Comparison of ENCODE assay signal across 9 mouse cellular contexts in genomic region chr15:78610705-78611462, GRCm38 (mm10). TPM values are rescaled to one million over a fixed set of nuclear protein-coding genes. Genes with fewer than 3 reads are reported as not detected.
DNase-seq lines count a peak whose midpoint lies in the region; ATAC-seq and TF ChIP-seq lines count a peak whose summit lies in the region.
"Had no signal": no experiment of that assay in that cellular context is flagged by ENCODE, and none has a peak within 500 bp of the region (broad histone marks: within the 10 kb centered on the region; RNA-seq: fewer than 3 reads in every experiment).

No protein-coding gene starts in this region.

- WGBS in hindbrain, postnatal 0 days: 33% methylated on average over 12 of the region's 12 CpGs
- WGBS in midbrain, embryonic 13.5 days: 41% methylated on average over 12 of the region's 12 CpGs

- no peak for DNase-seq in frontal cortex, postnatal 25 days (ENCODE audit: low spot score in 2 of 2)
- peak; percentile 56 for DNase-seq in R1 (ENCODE audit: low read depth, low spot score)
- DNase-seq in hindbrain, postnatal 0 days (ENCODE audit: low spot score): peak; percentile 52
- DNase-seq in lung, postnatal 25 days (ENCODE audit: low spot score): no peak
- no peak for DNase-seq in spleen, postnatal 36 days (ENCODE audit: low spot score in 2 of 2)

- no peaks in the 10 kb centered on the region for H3K27me3 ChIP-seq in hindbrain, postnatal 0 days (ENCODE audit: insufficient read depth, low read length)
- H3K27me3 ChIP-seq in midbrain, embryonic 13.5 days: peaks cover 3% of the 10 kb centered on the region; the same call in 1 of the 2 replicates

- H3K9me3 ChIP-seq in hindbrain, postnatal 0 days (ENCODE audit: low read length): no peaks in the 10 kb centered on the region
- H3K9me3 ChIP-seq in midbrain, embryonic 13.5 days: no peaks in the 10 kb centered on the region

- H3K36me3 ChIP-seq in hindbrain, postnatal 0 days (ENCODE audit: insufficient read depth, low read length): no peaks in the 10 kb centered on the region
- no peaks in the 10 kb centered on the region for H3K36me3 ChIP-seq in midbrain, embryonic 13.5 days

- no peak overlapping the region for H3K27ac ChIP-seq in hindbrain, postnatal 0 days
- peak overlapping the region; percentile 47; the same call in 1 of the 2 replicates for H3K27ac ChIP-seq in midbrain, embryonic 13.5 days
- H3K27ac ChIP-seq: kidney, postnatal 0 days had no signal

- H3K4me2 ChIP-seq in hindbrain, postnatal 0 days (ENCODE audit: low read depth, low read length): no peak overlapping the region
- no peak overlapping the region for H3K4me2 ChIP-seq in midbrain, embryonic 13.5 days (replicated peaks)

- TF ChIP-seq CTCF in hindbrain, postnatal 0 days (IDR thresholded peaks at IDR 0.05; ENCODE audit: low read depth): no peak

- H3K4me1 ChIP-seq in hindbrain, postnatal 0 days (ENCODE audit: insufficient read depth, low read length): peaks cover 4% of the 10 kb centered on the region; the same call in 1 of the 2 replicates
- H3K4me1 ChIP-seq in midbrain, embryonic 13.5 days (replicated peaks): peaks cover 12% of the 10 kb centered on the region

- H3K4me3 ChIP-seq in hindbrain, postnatal 0 days (ENCODE audit: low read length): no peak overlapping the region
- no peak overlapping the region for H3K4me3 ChIP-seq in midbrain, embryonic 13.5 days (replicated peaks)

- peak; percentile 88 for ATAC-seq in frontal cortex, adult (ENCODE audit: low TSS enrichment)
- ATAC-seq in hindbrain, postnatal 0 days: peak; percentile 50; the same call in 1 of the 2 replicates
- peak; percentile 34; the same call in 1 of the 2 replicates for ATAC-seq in midbrain, embryonic 13.5 days
- ATAC-seq in erythroblast, adult 5-6 weeks (replicated peaks; ENCODE audit: low FRiP score, poor library complexity, severe bottlenecking): no peak

- H3K9ac ChIP-seq in hindbrain, postnatal 0 days (replicated peaks; ENCODE audit: low read length): no peak overlapping the region
- 0 out of 2 replicates have a peak overlapping the region, but pooled peaks have one; percentile 42 for H3K9ac ChIP-seq in midbrain, embryonic 13.5 days (replicated peaks)

RNA-seq across cellular contexts. Expression of gene Cyth4, which starts 14.0 kb away (rescaled TPM):
- total RNA-seq in hindbrain, postnatal 0 days (2014; rRNA removed): 6.4 and 6.8 TPM in 2 replicates
- polyA plus RNA-seq in hindbrain, postnatal 0 days (2015; fragmentation: Nextera tagmentation; extraction: Ambion mirVana): 5.7 and 7.2 TPM in 2 replicates
- 3.7 and 5.8 TPM in 2 replicates for polyA plus RNA-seq in midbrain, embryonic 13.5 days (2015; fragmentation: Nextera tagmentation; extraction: Ambion mirVana)
- 17.1 and 19.4 TPM in 2 replicates for total RNA-seq in erythroblast, adult 5-6 weeks (2015; ENCODE audit: low replicate concordance)
- total RNA-seq in erythroblast, adult 5-6 weeks (2017; ENCODE audit: low replicate concordance): 18.1 and 20.1 TPM in 2 replicates

RNA-seq across cellular contexts. Expression of gene Rac2, which starts 38.3 kb away (rescaled TPM):
- total RNA-seq in hindbrain, postnatal 0 days (2014; rRNA removed): 2.0 and 3.4 TPM in 2 replicates
- polyA plus RNA-seq in hindbrain, postnatal 0 days (2015; fragmentation: Nextera tagmentation; extraction: Ambion mirVana): 5.0 and 6.8 TPM in 2 replicates
- polyA plus RNA-seq in midbrain, embryonic 13.5 days (2015; fragmentation: Nextera tagmentation; extraction: Ambion mirVana): 3.2 and 5.6 TPM in 2 replicates
- 142 and 153 TPM in 2 replicates for total RNA-seq in erythroblast, adult 5-6 weeks (2015; ENCODE audit: low replicate concordance)
- total RNA-seq in erythroblast, adult 5-6 weeks (2017; ENCODE audit: low replicate concordance): 34.3 and 78.9 TPM in 2 replicates

Comparison
In these comparisons a context has a peak if more than half of its experiments do, and no peak if none do; other contexts are left out.
1. DNase-seq: peak in R1 (single experiment) and hindbrain, postnatal 0 days (single experiment); none in frontal cortex, postnatal 25 days (0 of 2), lung, postnatal 25 days (single experiment) and spleen, postnatal 36 days (0 of 2).